Mouse (Mus musculus) erythroblast, embryonic 14.5 days (primary cell): ENCODE measurements around the gene Trp53i11.

ENCODE experiments used
- GATA1 ChIP-seq: IDR thresholded peaks from 2 replicates; pipeline ENCODE4 v1.6.1; 2012; ENCODE audit warnings: low read length, inconsistent platforms, mixed read lengths
- TAL1 ChIP-seq: IDR thresholded peaks from 3 replicates; pipeline ENCODE4 v1.6.1; 2012; ENCODE audit warnings: low read length, inconsistent platforms, mixed read lengths

- no peak for TF ChIP-seq TAL1
- no peak for TF ChIP-seq GATA1
These were observed at the start of gene Trp53i11 for GRCm38 (mm10) chr2:93187323-93187996.
